Mouse (Mus musculus): ENCODE measurements around the gene Gm20708.

GRCm38 (mm10) chr11:117800038-117800437 is 9.4 kb upstream of the Gm20708 start:
- TF ChIP-seq POLR2A (IDR thresholded peaks at IDR 0.05; ENCODE audit: control insufficient read depth, extremely low read depth, insufficient read depth, low read length, poor library complexity) (no peak), CTCF (IDR thresholded peaks at IDR 0.05; ENCODE audit: borderline replicate concordance, control insufficient read depth, extremely low read depth, insufficient read depth, low read length, poor library complexity) (no peak)

Measured in thymus, adult 2 months (tissue).